Mouse (Mus musculus): ENCODE measurements around the gene Ubxn7. TPM values are rescaled to one million over a fixed set of nuclear protein-coding genes. Genes with fewer than 3 reads are reported as not detected.

Ubxn7 gene
- polyA plus RNA-seq, 1 experiment from 2014 or later, result 30.4 TPM

DNA sequence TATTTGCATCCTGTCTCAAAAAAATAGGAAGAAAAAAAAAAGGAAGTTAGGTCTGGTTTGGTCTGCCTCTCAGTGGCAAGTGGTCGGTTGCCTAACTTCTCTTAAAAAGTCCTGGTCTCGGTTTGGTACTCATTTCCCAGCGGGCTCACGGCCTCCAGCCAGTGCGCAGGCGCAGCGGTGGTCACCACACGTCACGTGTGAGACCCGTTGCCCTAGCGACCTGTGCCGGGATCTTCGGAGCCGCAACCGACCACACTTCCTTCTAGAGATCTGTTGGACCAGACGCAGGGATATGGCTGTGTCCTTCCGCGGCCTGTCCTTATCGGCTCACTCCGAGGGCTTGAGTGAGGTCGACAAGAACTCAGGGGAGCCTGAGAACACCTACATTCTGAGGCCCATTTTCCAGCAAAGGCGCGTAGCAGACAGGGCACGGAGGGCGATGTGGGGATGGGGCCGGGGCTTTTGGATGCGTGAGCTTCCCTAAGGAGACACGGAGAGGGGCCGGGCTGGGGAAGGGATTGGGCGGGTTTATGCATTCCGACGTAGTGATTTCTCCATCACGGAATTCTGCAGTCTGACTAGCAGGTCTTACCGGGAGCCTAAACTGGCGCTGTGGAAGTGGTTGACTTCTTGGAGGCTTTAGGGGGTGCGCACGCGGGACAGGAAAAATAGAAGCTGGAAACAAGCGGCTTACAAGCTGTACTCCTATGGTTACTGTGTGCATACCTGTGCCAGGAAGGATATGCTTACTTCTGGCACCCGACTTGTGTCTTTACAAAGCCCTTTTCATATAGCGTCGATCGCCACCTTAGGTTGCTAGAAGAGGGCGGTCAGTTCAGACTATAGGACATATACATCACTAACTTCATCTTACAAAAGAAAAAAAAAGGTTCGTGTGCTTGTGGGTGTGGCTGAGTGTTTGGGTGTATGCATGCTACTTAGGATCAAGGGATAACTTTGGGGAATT lies 87.7 kb downstream of the Ubxn7 start, which contains the start of gene Tctex1d2:
Gene Tctex1d2, plus strand, starts transcription at position 186 of the 967 bp plus-strand sequence.
- Histone ChIP-seq H3K9me3 (ENCODE audit: control insufficient read depth, low read length) (no peaks in the 10 kb centered on the region), H3K4me2 (ENCODE audit: low read length) (peak within 1 kb of the TSS; percentile 81), H3K9ac (replicated peaks; ENCODE audit: low read depth, low read length) (peak within 1 kb of the TSS; percentile 76), H3K4me3 (replicated peaks; ENCODE audit: low read length) (peak within 1 kb of the TSS; percentile 70), H3K27ac (ENCODE audit: low read length) (peak within 1 kb of the TSS; percentile 85), H3K27me3 (replicated peaks; ENCODE audit: control insufficient read depth, insufficient read depth, low read length) (no peaks in the 10 kb centered on the region), H3K36me3 (ENCODE audit: control insufficient read depth, insufficient read depth) (no peaks in the 10 kb centered on the region), H3K4me1 (replicated peaks; ENCODE audit: control insufficient read depth, insufficient read depth, low read length) (peaks cover 10% of the 10 kb centered on the region)
- WGBS, result 1% methylated on average over 45 of the region's 45 CpGs
- peak; percentile 95 for ATAC-seq

DNA sequence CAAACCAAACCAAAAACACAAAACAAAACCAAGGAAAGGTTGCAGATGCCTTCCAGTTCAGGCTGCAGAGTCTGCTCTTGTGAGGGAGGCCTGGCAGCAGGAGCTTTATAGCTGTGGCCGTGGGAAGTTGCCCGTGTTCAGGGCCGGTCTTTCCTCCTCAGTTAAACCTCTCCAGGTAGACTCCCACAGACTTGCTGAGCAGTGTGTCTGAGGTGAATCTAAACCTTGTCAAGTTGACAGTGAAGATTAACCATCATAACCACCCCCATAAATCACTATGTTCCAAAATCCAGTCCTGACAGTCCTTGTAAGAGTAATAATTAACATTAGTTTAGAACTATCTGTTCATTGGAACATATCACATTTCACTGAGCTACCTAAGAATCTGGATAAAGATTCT lies 95.4 kb downstream of the Ubxn7 start:
- peaks cover 14% of the 10 kb centered on the region for H3K4me1 ChIP-seq (replicated peaks; ENCODE audit: control insufficient read depth, insufficient read depth, low read length)
- no peak for ATAC-seq
- WGBS, result 93% methylated on average over 3 of the region's 3 CpGs

DNA sequence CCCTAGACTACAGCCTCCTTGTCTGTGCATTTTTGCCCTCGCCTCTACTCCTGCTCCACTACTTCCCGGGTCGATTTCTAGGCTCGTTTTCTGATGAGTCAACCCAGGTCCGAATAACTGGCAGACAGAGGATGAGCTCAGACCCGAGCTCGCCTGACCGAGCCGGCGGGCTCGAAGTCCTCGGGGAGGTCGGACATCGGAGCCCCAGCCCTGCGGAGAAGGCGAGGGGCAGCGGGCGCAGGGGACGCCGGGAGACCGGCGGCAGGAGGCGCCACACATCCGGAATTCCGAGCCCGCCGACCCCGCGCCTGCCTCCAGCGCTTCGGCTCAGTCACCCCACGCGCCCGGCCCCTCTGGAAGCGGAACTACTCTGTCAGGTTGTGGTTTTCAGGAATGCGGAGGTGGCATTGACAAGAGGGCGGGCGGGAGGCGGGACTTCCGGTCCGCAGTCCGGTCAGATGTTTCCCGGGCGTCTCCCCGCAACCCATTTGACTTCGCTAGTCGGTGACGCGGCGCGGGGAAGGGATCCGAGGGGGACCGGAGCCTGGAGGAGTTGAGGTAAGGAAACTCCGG lies 98.5 kb downstream of the Ubxn7 start, which contains the start of gene Pcyt1a:
Gene Pcyt1a, plus strand, starts transcription at position 448 of the 573 bp plus-strand sequence.
- Histone ChIP-seq H3K27me3 (replicated peaks; ENCODE audit: control insufficient read depth, insufficient read depth, low read length) (no peaks in the 10 kb centered on the region), H3K9ac (replicated peaks; ENCODE audit: low read depth, low read length) (peak within 1 kb of the TSS; percentile 75), H3K27ac (ENCODE audit: low read length) (peak within 1 kb of the TSS; percentile 90), H3K4me1 (replicated peaks; ENCODE audit: control insufficient read depth, insufficient read depth, low read length) (peaks cover 14% of the 10 kb centered on the region), H3K4me3 (replicated peaks; ENCODE audit: low read length) (peak within 1 kb of the TSS; percentile 95), H3K9me3 (ENCODE audit: control insufficient read depth, low read length) (no peaks in the 10 kb centered on the region), H3K36me3 (ENCODE audit: control insufficient read depth, insufficient read depth) (no peaks in the 10 kb centered on the region), H3K4me2 (ENCODE audit: low read length) (peak within 1 kb of the TSS; percentile 91)
- WGBS, result 0% methylated on average over 52 of the region's 54 CpGs
- ATAC-seq, result peak; percentile 99

More for the DNA sequence above, 95.4 kb downstream of the Ubxn7 start:
- Histone ChIP-seq H3K27me3 (replicated peaks; ENCODE audit: control insufficient read depth, insufficient read depth, low read length) (no peaks in the 10 kb centered on the region), H3K9ac (replicated peaks; ENCODE audit: low read depth, low read length) (no peak overlapping the region), H3K9me3 (ENCODE audit: control insufficient read depth, low read length) (no peaks in the 10 kb centered on the region), H3K27ac (ENCODE audit: low read length) (no peak overlapping the region), H3K4me2 (ENCODE audit: low read length) (no peak overlapping the region), H3K4me3 (replicated peaks; ENCODE audit: low read length) (no peak overlapping the region), H3K36me3 (ENCODE audit: control insufficient read depth, insufficient read depth) (no peaks in the 10 kb centered on the region)

DNA sequence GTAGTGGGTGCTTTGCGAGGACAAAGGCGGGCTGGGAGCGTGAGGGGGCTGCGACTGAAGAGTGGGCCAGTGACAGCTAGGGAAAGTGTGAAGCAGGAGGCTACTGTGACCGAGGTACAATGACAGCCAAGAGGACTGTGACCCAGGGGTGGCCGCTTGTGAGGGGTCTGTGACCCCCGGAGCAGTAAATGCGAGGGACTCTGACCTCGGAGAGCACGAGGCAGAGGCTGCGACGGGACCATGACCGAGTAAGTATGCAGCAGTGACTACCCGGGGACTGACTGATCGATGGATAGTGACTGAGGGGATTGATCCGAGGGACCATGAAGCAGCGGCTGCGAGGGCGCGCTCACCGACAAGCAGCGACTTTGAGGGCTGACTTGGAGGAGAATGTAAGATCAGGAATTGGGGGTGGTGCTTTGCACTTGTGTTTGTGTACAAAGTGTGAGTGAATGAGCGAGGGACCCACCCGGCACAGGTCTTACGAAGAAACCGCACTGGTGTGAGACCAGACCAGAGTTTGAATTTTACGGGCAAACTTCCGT lies 99.1 kb downstream of the Ubxn7 start:
- WGBS, result 3% methylated on average over 28 of the region's 28 CpGs
- peak; percentile 61 for ATAC-seq

DNA sequence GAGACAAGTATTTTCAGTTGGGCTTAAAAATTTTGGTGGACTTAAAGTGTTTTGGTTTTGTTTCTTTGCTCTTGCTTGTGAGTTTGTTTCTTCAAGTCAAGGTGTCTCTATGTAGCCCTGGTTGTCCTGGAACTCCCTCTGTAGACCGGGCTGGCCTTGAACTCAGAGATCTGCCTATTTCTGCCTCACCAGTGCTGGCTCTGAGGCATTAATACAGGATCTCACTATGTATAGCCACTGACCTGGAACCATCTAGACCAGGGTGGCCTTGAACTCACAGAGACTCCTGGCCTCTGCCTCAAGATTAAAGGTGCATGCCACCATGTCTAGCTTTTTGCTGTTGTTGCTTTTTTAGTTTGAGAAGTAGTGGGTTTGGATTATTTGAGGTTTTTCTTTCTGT lies 99.9 kb downstream of the Ubxn7 start:
- Histone ChIP-seq H3K4me2 (ENCODE audit: low read length) (peak overlapping the region; percentile 91), H3K4me1 (replicated peaks; ENCODE audit: control insufficient read depth, insufficient read depth, low read length) (peaks cover 14% of the 10 kb centered on the region), H3K9ac (replicated peaks; ENCODE audit: low read depth, low read length) (no peak overlapping the region), H3K27ac (ENCODE audit: low read length) (no peak overlapping the region), H3K9me3 (ENCODE audit: control insufficient read depth, low read length) (no peaks in the 10 kb centered on the region), H3K27me3 (replicated peaks; ENCODE audit: control insufficient read depth, insufficient read depth, low read length) (no peaks in the 10 kb centered on the region), H3K36me3 (ENCODE audit: control insufficient read depth, insufficient read depth) (no peaks in the 10 kb centered on the region), H3K4me3 (replicated peaks; ENCODE audit: low read length) (no peak overlapping the region)
- ATAC-seq, result no peak
- 93% methylated on average over 1 of the region's 1 CpGs for WGBS

More for the DNA sequence above, 99.1 kb downstream of the Ubxn7 start:
- Histone ChIP-seq H3K9me3 (ENCODE audit: control insufficient read depth, low read length) (no peaks in the 10 kb centered on the region), H3K4me3 (replicated peaks; ENCODE audit: low read length) (peak overlapping the region; percentile 95), H3K4me2 (ENCODE audit: low read length) (peak overlapping the region; percentile 91), H3K36me3 (ENCODE audit: control insufficient read depth, insufficient read depth) (no peaks in the 10 kb centered on the region), H3K4me1 (replicated peaks; ENCODE audit: control insufficient read depth, insufficient read depth, low read length) (peaks cover 14% of the 10 kb centered on the region), H3K27me3 (replicated peaks; ENCODE audit: control insufficient read depth, insufficient read depth, low read length) (no peaks in the 10 kb centered on the region), H3K27ac (ENCODE audit: low read length) (peak overlapping the region; percentile 90), H3K9ac (replicated peaks; ENCODE audit: low read depth, low read length) (peak overlapping the region; percentile 75)

DNA sequence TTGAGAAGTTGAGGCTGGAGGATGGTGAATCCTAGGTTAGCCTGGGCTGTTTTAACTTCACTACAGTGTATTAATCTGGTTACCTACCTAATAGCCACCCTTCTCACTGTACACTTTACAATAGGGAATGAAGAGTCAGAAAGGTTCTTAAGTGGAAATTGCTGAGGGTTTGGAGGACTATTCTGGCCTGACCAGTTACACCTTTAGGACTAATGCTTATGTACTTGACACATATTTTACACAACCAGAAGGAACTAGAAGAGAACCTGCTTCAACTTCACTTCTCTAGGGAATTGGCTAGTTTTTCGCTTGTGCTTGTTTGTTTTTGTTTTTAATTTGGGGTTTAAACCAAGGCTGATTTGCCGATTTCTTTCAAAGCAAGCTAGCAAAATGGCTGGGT lies 101.1 kb downstream of the Ubxn7 start:
- H3K36me3 ChIP-seq (ENCODE audit: control insufficient read depth, insufficient read depth), result no peaks in the 10 kb centered on the region
- ATAC-seq, result no peak
- WGBS, result 82% methylated on average over 2 of the region's 2 CpGs
- H3K4me3 ChIP-seq (replicated peaks; ENCODE audit: low read length), result no peak overlapping the region
- no peak overlapping the region for H3K9ac ChIP-seq (replicated peaks; ENCODE audit: low read depth, low read length)
- peaks cover 14% of the 10 kb centered on the region for H3K4me1 ChIP-seq (replicated peaks; ENCODE audit: control insufficient read depth, insufficient read depth, low read length)
- H3K9me3 ChIP-seq (ENCODE audit: control insufficient read depth, low read length), result no peaks in the 10 kb centered on the region
- H3K27me3 ChIP-seq (replicated peaks; ENCODE audit: control insufficient read depth, insufficient read depth, low read length), result no peaks in the 10 kb centered on the region
- no peak overlapping the region for H3K27ac ChIP-seq (ENCODE audit: low read length)
- no peak overlapping the region for H3K4me2 ChIP-seq (ENCODE audit: low read length)

DNA sequence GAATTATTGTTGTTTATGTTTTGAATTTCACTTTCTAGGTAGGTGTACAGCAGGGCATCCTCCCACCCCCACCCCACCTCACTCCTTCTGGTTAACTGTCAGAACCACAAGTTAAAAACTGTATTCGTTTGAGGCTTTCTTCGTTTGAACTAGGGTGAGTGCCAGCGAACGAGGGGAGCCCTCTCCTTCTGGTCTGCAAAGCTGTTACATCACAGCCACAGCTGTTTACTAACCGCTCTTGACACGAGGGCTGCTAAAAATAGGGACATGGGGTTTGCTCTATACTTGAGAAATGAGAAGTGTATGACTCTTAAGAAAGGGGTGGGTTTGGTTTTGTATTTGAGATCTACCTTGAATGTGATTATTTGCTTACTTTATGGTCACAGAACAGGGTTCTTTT lies 102.0 kb downstream of the Ubxn7 start:
- WGBS, result 64% methylated on average over 6 of the region's 6 CpGs
- H3K9ac ChIP-seq (replicated peaks; ENCODE audit: low read depth, low read length), result no peak overlapping the region
- H3K4me2 ChIP-seq (ENCODE audit: low read length), result no peak overlapping the region
- no peak overlapping the region for H3K4me3 ChIP-seq (replicated peaks; ENCODE audit: low read length)
- H3K36me3 ChIP-seq (ENCODE audit: control insufficient read depth, insufficient read depth), result no peaks in the 10 kb centered on the region
- H3K27ac ChIP-seq (ENCODE audit: low read length), result no peak overlapping the region
- peaks cover 14% of the 10 kb centered on the region for H3K4me1 ChIP-seq (replicated peaks; ENCODE audit: control insufficient read depth, insufficient read depth, low read length)
- H3K27me3 ChIP-seq (replicated peaks; ENCODE audit: control insufficient read depth, insufficient read depth, low read length), result no peaks in the 10 kb centered on the region
- no peak for ATAC-seq
- no peaks in the 10 kb centered on the region for H3K9me3 ChIP-seq (ENCODE audit: control insufficient read depth, low read length)

DNA sequence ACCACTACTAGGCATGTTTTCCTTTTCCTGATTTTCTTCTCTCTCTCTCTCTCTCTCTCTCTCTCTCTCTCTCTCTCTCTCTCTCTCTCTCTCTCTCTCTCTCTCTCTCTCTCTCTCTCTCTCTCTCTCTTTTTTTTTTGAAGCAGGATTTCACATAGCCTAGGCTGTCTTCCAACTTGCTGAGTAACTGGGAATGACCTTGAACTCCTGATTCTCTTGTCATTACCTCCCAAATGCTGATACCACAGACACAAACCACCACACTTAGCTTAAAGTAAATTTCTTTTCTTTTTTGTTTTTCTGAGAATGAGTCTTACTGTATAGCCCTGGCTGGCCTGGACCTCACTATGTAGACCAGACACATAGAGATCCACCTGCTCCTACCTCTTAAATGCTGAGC lies 102.6 kb downstream of the Ubxn7 start:
- no peak overlapping the region for H3K4me2 ChIP-seq (ENCODE audit: low read length)
- no peak overlapping the region for H3K27ac ChIP-seq (ENCODE audit: low read length)
- H3K9ac ChIP-seq (replicated peaks; ENCODE audit: low read depth, low read length), result no peak overlapping the region
- no peak overlapping the region for H3K4me3 ChIP-seq (replicated peaks; ENCODE audit: low read length)
- peaks cover 14% of the 10 kb centered on the region for H3K4me1 ChIP-seq (replicated peaks; ENCODE audit: control insufficient read depth, insufficient read depth, low read length)
- ATAC-seq, result no peak
- no peaks in the 10 kb centered on the region for H3K9me3 ChIP-seq (ENCODE audit: control insufficient read depth, low read length)
- H3K27me3 ChIP-seq (replicated peaks; ENCODE audit: control insufficient read depth, insufficient read depth, low read length), result no peaks in the 10 kb centered on the region
- H3K36me3 ChIP-seq (ENCODE audit: control insufficient read depth, insufficient read depth), result no peaks in the 10 kb centered on the region

DNA sequence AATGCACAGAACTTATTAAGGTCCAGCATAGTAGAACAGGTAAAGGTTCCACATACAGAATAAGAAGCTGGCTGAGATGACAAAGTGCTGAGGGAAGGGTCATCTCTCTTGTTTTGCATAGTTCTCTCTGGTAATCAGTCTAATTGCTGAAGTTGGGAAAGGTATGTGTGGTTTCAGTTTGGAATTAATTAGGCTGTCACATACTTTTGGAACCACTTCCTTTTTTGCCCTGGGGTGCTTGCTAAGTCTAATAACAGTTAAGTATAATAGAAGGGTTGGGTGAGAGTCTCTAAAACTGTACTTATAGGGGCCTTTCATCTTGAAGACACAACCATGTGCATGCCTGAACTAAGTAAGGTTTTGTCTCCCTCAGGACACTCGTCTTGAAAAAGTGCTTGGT lies 104.6 kb downstream of the Ubxn7 start:
- WGBS, result 86% methylated on average over 1 of the region's 1 CpGs
- H3K27me3 ChIP-seq (replicated peaks; ENCODE audit: control insufficient read depth, insufficient read depth, low read length), result no peaks in the 10 kb centered on the region
- H3K4me1 ChIP-seq (replicated peaks; ENCODE audit: control insufficient read depth, insufficient read depth, low read length), result peaks cover 6% of the 10 kb centered on the region
- H3K9me3 ChIP-seq (ENCODE audit: control insufficient read depth, low read length), result no peaks in the 10 kb centered on the region
- H3K9ac ChIP-seq (replicated peaks; ENCODE audit: low read depth, low read length), result no peak overlapping the region
- no peaks in the 10 kb centered on the region for H3K36me3 ChIP-seq (ENCODE audit: control insufficient read depth, insufficient read depth)
- H3K4me2 ChIP-seq (ENCODE audit: low read length), result no peak overlapping the region
- no peak for ATAC-seq
- no peak overlapping the region for H3K27ac ChIP-seq (ENCODE audit: low read length)
- no peak overlapping the region for H3K4me3 ChIP-seq (replicated peaks; ENCODE audit: low read length)
